Mouse (Mus musculus) lung, embryonic 15.5 days (tissue): ENCODE data around the gene Cep89. TPM values are rescaled to one million over a fixed set of nuclear protein-coding genes. Genes with fewer than 3 reads are reported as not detected.

Experiments
- ATAC-seq: fragments of 200-750 bp; cut with Nextera tagmentation; 2 replicates; pipeline ENCODE4 v1.8.0; 2017; ENCODE audit warnings: moderate number of reproducible peaks, borderline replicate concordance; ENCODE audit not compliant: low FRiP score, low TSS enrichment; ENCODE audit errors: extremely low read depth
- H3K27ac ChIP-seq: fragments of 300-500 bp; sonication (generic); 2 replicates; pipeline ENCODE4 v1.5.1; 2015; ENCODE audit warnings: moderate library complexity, mild to moderate bottlenecking, inconsistent platforms
- H3K27me3 ChIP-seq: fragments of 300-500 bp; sonication (generic); 2 replicates; pipeline ENCODE4 v1.6.1; 2015; ENCODE audit warnings: inconsistent platforms
- H3K36me3 ChIP-seq: fragments of 300-500 bp; sonication (generic); 2 replicates; pipeline ENCODE4 v1.6.1; 2015; ENCODE audit warnings: inconsistent platforms
- H3K4me1 ChIP-seq: fragments of 300-500 bp; sonication (generic); 2 replicates; pipeline ENCODE4 v1.6.1; 2015; ENCODE audit warnings: inconsistent platforms
- H3K4me2 ChIP-seq: fragments of 300-500 bp; sonication (generic); 2 replicates; pipeline ENCODE4 v1.6.1; 2015; ENCODE audit warnings: inconsistent platforms, mild to moderate bottlenecking, moderate library complexity
- H3K4me3 ChIP-seq: fragments of 300-500 bp; sonication (generic); 2 replicates; pipeline ENCODE4 v1.5.1; 2015; ENCODE audit warnings: mild to moderate bottlenecking, inconsistent platforms
- H3K9ac ChIP-seq: fragments of 300-500 bp; sonication (generic); 2 replicates; pipeline ENCODE4 v1.6.1; 2015; ENCODE audit warnings: inconsistent platforms
- H3K9me3 ChIP-seq: fragments of 300-500 bp; sonication (generic); 2 replicates; pipeline ENCODE4 v1.6.1; 2016; ENCODE audit warnings: inconsistent platforms
- WGBS: fragments of 180-500 bp; shearing (Covaris S2); methylation state at CpG from one replicate; pipeline ENCODE4 v1.1.7; 2015; 5-methylcytosine and 5-hydroxymethylcytosine counted together
- polyA plus RNA-seq: library from polyadenylated mRNA; unstranded; fragments of >200 nt; fragmentation: Nextera tagmentation; extraction: Ambion mirVana; gene quantifications from 2 replicates; pipeline ENCODE4 v1.2.1, GENCODE M21; 2015

The Cep89 gene
- polyA plus RNA-seq, 1 experiment from 2014 or later = 56.8 TPM

DNA sequence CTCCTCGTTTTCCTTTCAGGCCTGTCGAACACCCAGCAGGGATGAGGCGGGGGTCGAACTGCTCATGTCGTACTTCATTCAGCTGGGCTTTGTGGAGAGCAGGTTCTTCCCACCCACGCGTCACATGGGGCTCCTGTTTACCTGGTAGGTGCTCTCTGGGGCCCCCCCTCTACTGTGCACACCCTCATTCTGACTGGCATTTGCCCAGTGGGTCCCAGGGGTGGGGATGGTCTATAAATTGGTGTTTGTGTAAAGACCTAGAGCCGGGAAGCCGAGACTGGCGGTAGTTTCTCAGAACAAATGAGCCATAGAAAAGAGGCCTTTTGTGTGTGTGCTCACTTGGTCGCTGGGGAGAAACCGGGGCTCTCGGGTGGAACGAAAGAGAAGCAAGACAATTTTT, 25.7 kb upstream of the Cep89 start:
- H3K27me3 ChIP-seq = no peaks in the 10 kb centered on the region
- no peak overlapping the region for H3K4me3 ChIP-seq
- H3K4me2 ChIP-seq = no peak overlapping the region
- ATAC-seq = no peak
- H3K36me3 ChIP-seq = no peaks in the 10 kb centered on the region
- WGBS = 70% methylated on average over 14 of the region's 14 CpGs
- no peaks in the 10 kb centered on the region for H3K9me3 ChIP-seq
- H3K4me1 ChIP-seq = no peaks in the 10 kb centered on the region
- no peak overlapping the region for H3K9ac ChIP-seq
- H3K27ac ChIP-seq = no peak overlapping the region

DNA sequence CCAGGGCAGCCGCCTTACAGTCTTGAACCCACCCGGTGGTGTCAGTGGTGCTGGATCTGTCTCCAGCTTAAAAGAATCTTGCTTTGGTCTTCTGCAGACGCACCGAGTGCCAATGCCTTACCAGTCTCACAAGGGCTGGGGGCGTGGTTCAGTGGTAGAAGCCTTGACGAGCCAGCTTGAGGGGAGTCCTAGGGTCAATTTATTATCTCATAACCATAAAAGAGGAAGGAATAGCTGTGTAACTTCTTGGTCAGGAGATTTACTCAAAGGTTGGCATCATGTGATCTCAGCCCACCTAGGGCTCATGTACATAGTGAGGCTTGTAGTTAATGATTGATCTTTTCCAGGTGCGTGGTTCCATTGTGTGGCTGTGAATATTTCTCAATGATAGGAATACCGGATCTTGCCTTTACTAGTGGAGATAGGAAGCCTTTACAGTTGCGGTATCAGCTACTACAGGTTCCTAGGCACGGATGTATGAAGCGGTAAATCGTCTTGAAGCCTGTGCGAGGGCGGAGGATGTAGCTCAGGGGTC, 24.3 kb upstream of the Cep89 start:
- Histone ChIP-seq H3K4me2 (no peak overlapping the region), H3K4me3 (no peak overlapping the region), H3K9me3 (no peaks in the 10 kb centered on the region), H3K36me3 (no peaks in the 10 kb centered on the region), H3K27ac (no peak overlapping the region), H3K27me3 (no peaks in the 10 kb centered on the region), H3K9ac (no peak overlapping the region), H3K4me1 (no peaks in the 10 kb centered on the region)
- ATAC-seq = no peak
- 74% methylated on average over 14 of the region's 14 CpGs for WGBS

DNA sequence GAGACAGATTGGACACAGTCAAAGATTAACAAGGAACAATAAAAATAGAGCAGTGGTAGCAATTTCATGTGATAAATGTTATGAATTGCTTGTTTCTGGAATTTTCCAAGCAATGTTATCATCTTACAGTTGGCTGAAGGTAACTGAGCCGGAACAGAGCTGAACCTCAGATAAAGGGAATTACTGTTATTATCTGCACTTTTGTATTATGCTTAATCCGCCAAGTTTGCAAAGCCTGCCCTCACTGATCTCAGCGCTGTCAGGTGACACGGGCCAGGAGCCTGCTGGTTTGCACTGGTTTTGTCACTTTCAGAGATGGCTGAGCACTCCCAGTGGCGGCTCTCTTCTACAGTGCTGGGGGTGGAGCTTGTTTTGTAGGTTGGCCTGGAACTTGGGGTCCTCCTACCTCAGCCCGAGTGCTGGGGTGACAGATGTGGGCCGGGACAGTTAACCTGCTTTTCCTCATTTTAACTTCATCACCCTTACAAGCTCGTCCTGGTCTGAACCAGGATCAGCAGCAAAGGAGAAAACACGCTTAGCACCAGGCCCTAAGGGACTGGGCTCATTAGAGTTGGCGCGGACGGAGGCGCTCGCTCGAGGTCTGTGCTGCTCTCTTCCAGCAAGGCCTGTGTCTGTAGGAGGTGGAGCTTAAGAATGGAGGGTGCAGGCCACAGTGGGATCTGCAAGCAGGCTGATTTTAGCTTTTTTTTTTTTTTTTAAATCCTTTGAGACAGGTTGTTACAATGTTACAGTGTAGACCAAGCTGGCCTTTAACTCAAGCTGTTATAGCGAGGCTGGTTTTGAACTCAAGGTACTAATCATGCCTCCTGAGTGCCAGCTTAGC, 23.5 kb upstream of the Cep89 start:
- H3K27me3 ChIP-seq = no peaks in the 10 kb centered on the region
- no peaks in the 10 kb centered on the region for H3K36me3 ChIP-seq
- H3K4me3 ChIP-seq = no peak overlapping the region
- no peaks in the 10 kb centered on the region for H3K9me3 ChIP-seq
- H3K4me1 ChIP-seq = no peaks in the 10 kb centered on the region
- WGBS = 67% methylated on average over 16 of the region's 16 CpGs
- no peak for ATAC-seq
- no peak overlapping the region for H3K27ac ChIP-seq
- no peak overlapping the region for H3K9ac ChIP-seq
- no peak overlapping the region for H3K4me2 ChIP-seq

DNA sequence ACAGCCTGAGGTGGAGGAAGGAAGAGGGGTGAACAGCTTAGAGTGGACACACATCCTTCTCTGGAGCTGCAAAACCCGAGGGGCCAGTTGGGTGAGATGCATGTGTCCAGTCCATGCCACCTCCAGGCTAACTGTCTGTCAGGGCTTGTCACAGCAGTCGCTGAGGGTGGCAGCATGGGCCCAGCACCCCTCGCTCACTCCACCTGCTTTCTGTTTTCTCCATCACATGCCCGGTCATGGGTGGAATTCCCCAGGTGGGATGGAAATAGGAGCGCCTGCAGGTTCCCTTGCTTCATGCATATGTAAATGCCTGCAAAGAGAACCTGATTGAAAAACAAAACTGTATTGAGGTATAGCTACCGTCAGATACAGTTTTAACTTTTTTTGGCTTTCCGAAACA, 22.6 kb upstream of the Cep89 start:
- H3K27ac ChIP-seq = no peak overlapping the region
- H3K4me3 ChIP-seq = no peak overlapping the region
- H3K27me3 ChIP-seq = no peaks in the 10 kb centered on the region
- WGBS = 76% methylated on average over 7 of the region's 7 CpGs
- no peaks in the 10 kb centered on the region for H3K4me1 ChIP-seq
- no peak overlapping the region for H3K9ac ChIP-seq
- no peaks in the 10 kb centered on the region for H3K9me3 ChIP-seq
- H3K4me2 ChIP-seq = no peak overlapping the region
- no peak for ATAC-seq
- no peaks in the 10 kb centered on the region for H3K36me3 ChIP-seq

- Histone ChIP-seq H3K4me2 (no peak overlapping the region), H3K4me3 (no peak overlapping the region), H3K27ac (no peak overlapping the region), H3K4me1 (peaks cover 4% of the 10 kb centered on the region), H3K9ac (no peak overlapping the region), H3K36me3 (no peaks in the 10 kb centered on the region), H3K9me3 (no peaks in the 10 kb centered on the region), H3K27me3 (no peaks in the 10 kb centered on the region)
- no peak for ATAC-seq
- 79% methylated on average over 9 of the region's 9 CpGs for WGBS
Measured at GRCm38 (mm10) chr7:35376623-35377022, 20.2 kb upstream of the Cep89 start.

- Histone ChIP-seq H3K4me2 (peak overlapping the region; percentile 31), H3K36me3 (no peaks in the 10 kb centered on the region), H3K4me1 (peaks cover 4% of the 10 kb centered on the region), H3K27me3 (no peaks in the 10 kb centered on the region), H3K9me3 (no peaks in the 10 kb centered on the region), H3K4me3 (no peak overlapping the region), H3K9ac (no peak overlapping the region), H3K27ac (no peak overlapping the region)
- peak; percentile 40; the same call in 1 of the 2 replicates for ATAC-seq
- WGBS = 38% methylated on average over 16 of the region's 16 CpGs
Measured at GRCm38 (mm10) chr7:35379492-35380119, 17.2 kb upstream of the Cep89 start.

GRCm38 (mm10) chr7:35380351-35380750, 16.5 kb upstream of the Cep89 start:
- Histone ChIP-seq H3K4me3 (no peak overlapping the region), H3K4me2 (no peak overlapping the region), H3K36me3 (no peaks in the 10 kb centered on the region), H3K9me3 (no peaks in the 10 kb centered on the region), H3K27me3 (no peaks in the 10 kb centered on the region), H3K4me1 (peaks cover 4% of the 10 kb centered on the region), H3K27ac (no peak overlapping the region), H3K9ac (no peak overlapping the region)
- ATAC-seq = no peak
- WGBS = 78% methylated on average over 8 of the region's 8 CpGs

- 63% methylated on average over 16 of the region's 16 CpGs for WGBS
- H3K27me3 ChIP-seq = no peaks in the 10 kb centered on the region
Measured at GRCm38 (mm10) chr7:35381861-35382260, 15.0 kb upstream of the Cep89 start.

DNA sequence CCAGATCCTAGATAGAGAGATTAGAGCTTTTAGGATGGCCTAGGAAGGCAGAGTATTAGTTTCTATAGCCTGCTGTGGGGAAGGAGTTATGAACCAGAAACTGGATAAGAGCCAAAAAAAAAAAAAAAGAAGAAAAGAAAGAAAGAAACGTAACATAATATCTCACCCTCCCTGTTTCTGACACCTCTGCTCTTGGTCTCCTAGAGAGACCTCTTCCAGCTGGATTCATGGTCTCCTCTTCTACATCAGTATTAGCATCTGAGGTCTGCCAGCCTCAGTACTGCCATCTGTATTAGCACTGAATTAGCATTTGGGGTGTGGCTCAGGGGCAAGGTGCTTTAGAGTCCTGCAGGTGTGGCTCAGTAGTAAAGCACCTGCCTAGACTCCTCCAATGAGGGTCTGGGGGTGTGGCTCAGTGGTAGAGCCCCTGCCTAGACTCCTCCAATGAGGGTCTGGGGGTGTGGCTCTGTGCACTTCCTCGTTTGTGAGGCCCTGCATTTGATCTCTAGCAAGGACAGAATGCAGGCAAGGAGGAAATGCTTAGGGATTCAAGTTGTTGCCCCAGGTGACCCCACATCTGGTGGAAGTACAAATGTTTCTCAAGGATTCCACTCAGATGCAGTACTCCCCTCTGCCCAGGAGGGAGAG, 14.0 kb upstream of the Cep89 start:
- Histone ChIP-seq H3K36me3 (no peaks in the 10 kb centered on the region), H3K9me3 (no peaks in the 10 kb centered on the region), H3K4me1 (peaks cover 4% of the 10 kb centered on the region), H3K27me3 (no peaks in the 10 kb centered on the region), H3K27ac (no peak overlapping the region), H3K4me2 (no peak overlapping the region), H3K4me3 (no peak overlapping the region), H3K9ac (no peak overlapping the region)
- ATAC-seq = 0 out of 2 replicates have a peak, but pooled peaks have one; percentile 23
- WGBS = 26% methylated on average over 2 of the region's 2 CpGs

More at GRCm38 (mm10) chr7:35381861-35382260, 15.0 kb upstream of the Cep89 start:
- no peak overlapping the region for H3K9ac ChIP-seq
- no peak overlapping the region for H3K4me3 ChIP-seq
- H3K9me3 ChIP-seq = no peaks in the 10 kb centered on the region
- peaks cover 4% of the 10 kb centered on the region for H3K4me1 ChIP-seq
- no peaks in the 10 kb centered on the region for H3K36me3 ChIP-seq
- no peak overlapping the region for H3K27ac ChIP-seq
- no peak for ATAC-seq
- H3K4me2 ChIP-seq = no peak overlapping the region

DNA sequence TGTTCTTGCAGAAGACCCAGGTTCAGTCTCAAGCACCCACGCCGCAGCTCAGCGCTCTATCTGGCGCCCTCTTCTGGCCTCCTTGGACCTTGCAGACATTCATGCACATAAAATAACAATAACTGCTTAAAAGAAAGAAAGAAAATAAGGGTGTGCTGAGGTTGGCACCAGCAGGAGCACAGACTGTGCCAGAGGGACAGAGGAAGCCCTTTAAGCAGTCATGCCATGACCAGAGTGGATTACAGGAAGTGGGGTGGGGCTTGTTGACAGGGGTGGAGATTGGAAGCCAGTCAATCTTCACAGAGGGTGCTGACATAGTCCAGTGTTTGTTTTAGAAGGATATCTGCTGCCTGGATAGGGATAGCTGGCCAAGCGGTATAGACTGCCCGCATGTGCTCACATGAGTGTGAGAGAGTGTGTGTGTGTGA, 10.3 kb upstream of the Cep89 start:
- 47% methylated on average over 6 of the region's 6 CpGs for WGBS
- H3K9ac ChIP-seq = no peak overlapping the region
- no peak overlapping the region for H3K4me2 ChIP-seq
- no peak overlapping the region for H3K27ac ChIP-seq
- no peak overlapping the region for H3K4me3 ChIP-seq
- peak; percentile 43; the same call in 1 of the 2 replicates for ATAC-seq
- no peaks in the 10 kb centered on the region for H3K27me3 ChIP-seq
- no peaks in the 10 kb centered on the region for H3K9me3 ChIP-seq
- H3K36me3 ChIP-seq = no peaks in the 10 kb centered on the region
- no peaks in the 10 kb centered on the region for H3K4me1 ChIP-seq

GRCm38 (mm10) chr7:35388694-35389093, 8.1 kb upstream of the Cep89 start:
- Histone ChIP-seq H3K36me3 (no peaks in the 10 kb centered on the region; the same call in 1 of the 2 replicates), H3K9ac (no peak overlapping the region), H3K27me3 (no peaks in the 10 kb centered on the region), H3K4me1 (no peaks in the 10 kb centered on the region), H3K4me2 (no peak overlapping the region), H3K4me3 (no peak overlapping the region), H3K9me3 (no peaks in the 10 kb centered on the region), H3K27ac (no peak overlapping the region)
- ATAC-seq = 0 out of 2 replicates have a peak, but pooled peaks have one; percentile 57
- 34% methylated on average over 6 of the region's 6 CpGs for WGBS
